Comparison of ENCODE assay signal across 8 mouse cellular contexts in genomic region chr6:116338520-116338919, GRCm38 (mm10). TPM values are rescaled to one million over a fixed set of nuclear protein-coding genes. Genes with fewer than 3 reads are reported as not detected.
DNase-seq lines count a peak whose midpoint lies in the region; ATAC-seq lines count a peak whose summit lies in the region.

No protein-coding gene starts in this region.

- no peaks in the 10 kb centered on the region for H3K9me3 ChIP-seq in kidney, embryonic 14.5 days (ENCODE audit: control insufficient read depth, low read length)
- H3K9me3 ChIP-seq in hindbrain, embryonic 14.5 days (ENCODE audit: control insufficient read depth, low read length), result peaks cover 4% of the 10 kb centered on the region; the same call in 1 of the 2 replicates
- no peaks in the 10 kb centered on the region for H3K9me3 ChIP-seq in midbrain, embryonic 14.5 days (ENCODE audit: control insufficient read depth, low read length)

- H3K27ac ChIP-seq in kidney, embryonic 14.5 days (ENCODE audit: low read depth, low read length), result no peak overlapping the region
- H3K27ac ChIP-seq in brown adipose tissue, adult 24 weeks (replicated peaks; ENCODE audit: low read depth, low read length), result no peak overlapping the region
- H3K27ac ChIP-seq in hindbrain, embryonic 14.5 days, result peak overlapping the region; percentile 86
- peak overlapping the region; percentile 77 for H3K27ac ChIP-seq in midbrain, embryonic 14.5 days (replicated peaks; ENCODE audit: low read depth, low read length)

- peak overlapping the region; percentile 81 for H3K9ac ChIP-seq in kidney, embryonic 14.5 days (ENCODE audit: low read depth, low read length)
- H3K9ac ChIP-seq in hindbrain, embryonic 14.5 days, result peak overlapping the region; percentile 92
- H3K9ac ChIP-seq in midbrain, embryonic 14.5 days (replicated peaks; ENCODE audit: low read length), result peak overlapping the region; percentile 82

- no peaks in the 10 kb centered on the region for H3K27me3 ChIP-seq in kidney, embryonic 14.5 days (ENCODE audit: control insufficient read depth, insufficient read depth, low read length)
- H3K27me3 ChIP-seq in hindbrain, embryonic 14.5 days (ENCODE audit: control insufficient read depth, insufficient read depth, low read length), result no peaks in the 10 kb centered on the region
- H3K27me3 ChIP-seq in midbrain, embryonic 14.5 days (ENCODE audit: control insufficient read depth, insufficient read depth, low read length), result no peaks in the 10 kb centered on the region

- peaks cover 5% of the 10 kb centered on the region; the same call in 1 of the 2 replicates for H3K4me1 ChIP-seq in kidney, embryonic 14.5 days (ENCODE audit: control insufficient read depth, insufficient read depth, low read length)
- no peaks in the 10 kb centered on the region for H3K4me1 ChIP-seq in brown adipose tissue, adult 24 weeks (ENCODE audit: control insufficient read depth, insufficient read depth, insufficient read length, low read length)
- peaks cover 20% of the 10 kb centered on the region for H3K4me1 ChIP-seq in hindbrain, embryonic 14.5 days (replicated peaks; ENCODE audit: control insufficient read depth, insufficient read depth, low read length)
- H3K4me1 ChIP-seq in midbrain, embryonic 14.5 days (ENCODE audit: control insufficient read depth, insufficient read depth, low read length), result peaks cover 10% of the 10 kb centered on the region

- WGBS in kidney, embryonic 14.5 days, result 11% methylated on average over 8 of the region's 8 CpGs
- 9% methylated on average over 8 of the region's 8 CpGs for WGBS in hindbrain, embryonic 14.5 days
- WGBS in midbrain, embryonic 14.5 days, result 6% methylated on average over 8 of the region's 8 CpGs

- no peak for DNase-seq in kidney, postnatal 25 days
- DNase-seq in hindbrain, embryonic 14.5 days (ENCODE audit: low spot score), result no peak
- no peak for DNase-seq in midbrain, embryonic 14.5 days
- no peak for DNase-seq in ovary, postnatal 10 days (ENCODE audit: low spot score)
- DNase-seq in testis, postnatal 10 days (ENCODE audit: low spot score), result no peak
- DNase-seq in urinary bladder, adult 2 months (ENCODE audit: low spot score), result no peak

- H3K4me2 ChIP-seq in kidney, embryonic 14.5 days (replicated peaks; ENCODE audit: low read depth, low read length), result peak overlapping the region; percentile 57
- H3K4me2 ChIP-seq in hindbrain, embryonic 14.5 days (replicated peaks), result peak overlapping the region; percentile 66
- H3K4me2 ChIP-seq in midbrain, embryonic 14.5 days (ENCODE audit: low read length), result peak overlapping the region; percentile 62

- H3K4me3 ChIP-seq in kidney, embryonic 14.5 days (ENCODE audit: low read length), result peak overlapping the region; percentile 91
- peak overlapping the region; percentile 85 for H3K4me3 ChIP-seq in brown adipose tissue, adult 24 weeks (ENCODE audit: insufficient read depth, low read depth, low read length)
- peak overlapping the region; percentile 95 for H3K4me3 ChIP-seq in hindbrain, embryonic 14.5 days (replicated peaks; ENCODE audit: low read length)
- H3K4me3 ChIP-seq in midbrain, embryonic 14.5 days (replicated peaks; ENCODE audit: low read depth, low read length), result peak overlapping the region; percentile 96

- no peak for ATAC-seq in kidney, embryonic 14.5 days (ENCODE audit: low FRiP score, low TSS enrichment)
- no peak for ATAC-seq in hindbrain, embryonic 14.5 days (ENCODE audit: low FRiP score)
- no peak for ATAC-seq in midbrain, embryonic 14.5 days (ENCODE audit: low FRiP score, low TSS enrichment)

- H3K36me3 ChIP-seq in kidney, embryonic 14.5 days (ENCODE audit: control insufficient read depth, insufficient read depth, low read length), result no peaks in the 10 kb centered on the region
- H3K36me3 ChIP-seq in hindbrain, embryonic 14.5 days (replicated peaks; ENCODE audit: control insufficient read depth, insufficient read depth), result no peaks in the 10 kb centered on the region; the same call in 1 of the 2 replicates
- no peaks in the 10 kb centered on the region for H3K36me3 ChIP-seq in midbrain, embryonic 14.5 days (ENCODE audit: control insufficient read depth, insufficient read depth, low read length)

RNA-seq across cellular contexts. Expression of gene March8, which starts 0.7 kb away (rescaled TPM):
- polyA plus RNA-seq in kidney, embryonic 14.5 days (2014; fragmentation: Nextera tagmentation; extraction: Ambion mirVana), result 28.6 and 40.0 TPM in 2 replicates
- polyA plus RNA-seq in brown adipose tissue, adult 24 weeks (2012; ENCODE audit: insufficient read depth, insufficient read length, missing spikeins), result 22.2 and 33.3 TPM in 2 replicates
- 69.4 and 74.3 TPM in 2 replicates for polyA plus RNA-seq in hindbrain, embryonic 14.5 days (2014; fragmentation: Nextera tagmentation; extraction: Ambion mirVana)
- polyA plus RNA-seq in midbrain, embryonic 14.5 days (2014; fragmentation: Nextera tagmentation; extraction: Ambion mirVana), result 78.2 and 81.0 TPM in 2 replicates
- 54.5 and 56.6 TPM in 2 replicates for polyA plus RNA-seq in urinary bladder, adult 2 months (2012; rRNA removed)

Comparison
In these comparisons a context has a peak if more than half of its experiments do, and no peak if none do; other contexts are left out.
1. H3K27ac ChIP-seq: peak in hindbrain, embryonic 14.5 days (single experiment) and midbrain, embryonic 14.5 days (single experiment); none in kidney, embryonic 14.5 days (single experiment) and brown adipose tissue, adult 24 weeks (single experiment).
2. Peak in every context shown above with its lines, with median percentiles within 50 percentile points of each other: H3K4me2 ChIP-seq, H3K4me3 ChIP-seq and H3K9ac ChIP-seq.